9 mouse cellular contexts compared by ENCODE assay signal in genomic region chr13:52892065-52892503, GRCm38 (mm10). TPM values are rescaled to one million over a fixed set of nuclear protein-coding genes. Genes with fewer than 3 reads are reported as not detected.
DNase-seq lines count a peak whose midpoint lies in the region; ATAC-seq and TF ChIP-seq lines count a peak whose summit lies in the region.
"Had no signal": no experiment of that assay in that cellular context is flagged by ENCODE, and none has a peak within 500 bp of the region (broad histone marks: within the 10 kb centered on the region; RNA-seq: fewer than 3 reads in every experiment).

No protein-coding gene starts in this region.

- no peak overlapping the region for H3K4me3 ChIP-seq in bone marrow, adult 2 months (replicated peaks; ENCODE audit: control insufficient read depth, low read depth, low read length)
- H3K4me3 ChIP-seq in midbrain, postnatal 0 days (ENCODE audit: low read depth, low read length) = no peak overlapping the region
- H3K4me3 ChIP-seq: limb, embryonic 12.5 days had no signal

- H3K4me1 ChIP-seq in bone marrow, adult 2 months (ENCODE audit: control insufficient read depth, insufficient read depth, low read length) = no peaks in the 10 kb centered on the region; the same call in 1 of the 2 replicates
- H3K4me1 ChIP-seq in midbrain, postnatal 0 days (ENCODE audit: insufficient read depth, low read length) = no peaks in the 10 kb centered on the region

- no peak for TF ChIP-seq CTCF in bone marrow, adult 2 months (IDR thresholded peaks at IDR 0.05; ENCODE audit: control insufficient read depth, insufficient read depth, low read length)
- no peak for TF ChIP-seq CTCF in midbrain, postnatal 0 days (IDR thresholded peaks at IDR 0.05)

- peaks cover 7% of the 10 kb centered on the region; the same call in 1 of the 2 replicates for H3K36me3 ChIP-seq in midbrain, postnatal 0 days (ENCODE audit: insufficient read depth, low read length)

- no peaks in the 10 kb centered on the region for H3K27me3 ChIP-seq in midbrain, postnatal 0 days (ENCODE audit: insufficient read depth, low read length)
- H3K27me3 ChIP-seq: limb, embryonic 12.5 days had no signal

- no peak for TF ChIP-seq POLR2A in bone marrow, adult 2 months (IDR thresholded peaks at IDR 0.05; ENCODE audit: borderline replicate concordance, control insufficient read depth, low read depth, low read length)

- ATAC-seq in midbrain, postnatal 0 days (ENCODE audit: low FRiP score) = no peak

- H3K9ac ChIP-seq in midbrain, postnatal 0 days (replicated peaks; ENCODE audit: low read length, poor library complexity, severe bottlenecking) = no peak overlapping the region
- H3K9ac ChIP-seq: limb, embryonic 12.5 days had no signal

- peak; percentile 56 for DNase-seq in left cerebral cortex, adult 11 months (ENCODE audit: low spot score)
- no peak for DNase-seq in left cerebral cortex, postnatal 4 days
- peak; percentile 70 for DNase-seq in gonadal fat pad, adult 2 months (ENCODE audit: low read depth)
- DNase-seq in kidney, postnatal 14 days = peak; percentile 64
- peak; percentile 14 for DNase-seq in ovary, postnatal 36 days (ENCODE audit: low spot score)
- no peak for DNase-seq in embryo, embryonic 10.5 days (ENCODE audit: low spot score)
- no peak for DNase-seq in midbrain, postnatal 0 days (ENCODE audit: low spot score)

- H3K4me2 ChIP-seq in midbrain, postnatal 0 days (ENCODE audit: low read depth, low read length, poor library complexity, severe bottlenecking) = no peak overlapping the region
- H3K4me2 ChIP-seq: limb, embryonic 12.5 days had no signal

- no peaks in the 10 kb centered on the region for H3K9me3 ChIP-seq in midbrain, postnatal 0 days (ENCODE audit: low read length)
- H3K9me3 ChIP-seq: limb, embryonic 12.5 days had no signal

- 8% methylated on average over 10 of the region's 10 CpGs for WGBS in bone marrow, adult 2 months
- 70% methylated on average over 10 of the region's 10 CpGs for WGBS in midbrain, postnatal 0 days

- intact Hi-C loops in left cerebral cortex, postnatal 4 days (cut with DNase I) = no loop called here

- peak overlapping the region; percentile 26 for H3K27ac ChIP-seq in bone marrow, adult 2 months (ENCODE audit: control insufficient read depth, insufficient read depth, low read depth, low read length, poor library complexity)
- H3K27ac ChIP-seq in midbrain, postnatal 0 days (ENCODE audit: low read depth, low read length) = no peak overlapping the region
- H3K27ac ChIP-seq: limb, embryonic 12.5 days had no signal

RNA-seq across cellular contexts. Expression of gene Auh, which starts 37.4 kb away (rescaled TPM):
- 10 to 100 TPM; 50.7 to 53.7 TPM for total RNA-seq in left cerebral cortex, postnatal 4 days (2021)
- 23.3 and 30.1 TPM in 2 replicates for polyA plus RNA-seq in bone marrow, adult 2 months (2011; ENCODE audit: insufficient read depth, insufficient read length, low replicate concordance, missing spikeins)
- 37.9 and 47.3 TPM in 2 replicates for polyA plus RNA-seq in gonadal fat pad, adult 2 months (2012; rRNA removed)
- 33.7 and 53.9 TPM in 2 replicates for total RNA-seq in midbrain, postnatal 0 days (2014; rRNA removed)
- polyA plus RNA-seq in midbrain, postnatal 0 days (2015; fragmentation: Nextera tagmentation; extraction: Ambion mirVana) = 55.9 and 59.6 TPM in 2 replicates

Comparison
In these comparisons a context has a peak if more than half of its experiments do, and no peak if none do; other contexts are left out.
1. DNase-seq: peak in left cerebral cortex, adult 11 months (single experiment), gonadal fat pad, adult 2 months (single experiment), kidney, postnatal 14 days (single experiment) and ovary, postnatal 36 days (single experiment); none in left cerebral cortex, postnatal 4 days (single experiment), embryo, embryonic 10.5 days (single experiment) and midbrain, postnatal 0 days (single experiment).